Mouse (Mus musculus) thymus, postnatal 10 days (tissue): ENCODE measurements around the gene Tmprss7.

Source experiments
- DNase-seq, 2 experiments: peaks; one replicate each; pipeline ENCODE4 v3.0.0; 2021; ENCODE audit warnings: low spot score in 2 of 2

Tmprss7 gene

GRCm38 (mm10) chr16:45685295-45685694 is 8.2 kb downstream of the Tmprss7 start:
- DNase-seq, result no peak

GRCm38 (mm10) chr16:45684815-45685214 is 8.6 kb downstream of the Tmprss7 start:
- peak in 1 of 2 experiments; percentile 28 for DNase-seq

GRCm38 (mm10) chr16:45676462-45676861 is 17.0 kb downstream of the Tmprss7 start:
- DNase-seq, result peak in 1 of 2 experiments; percentile 7

DNA sequence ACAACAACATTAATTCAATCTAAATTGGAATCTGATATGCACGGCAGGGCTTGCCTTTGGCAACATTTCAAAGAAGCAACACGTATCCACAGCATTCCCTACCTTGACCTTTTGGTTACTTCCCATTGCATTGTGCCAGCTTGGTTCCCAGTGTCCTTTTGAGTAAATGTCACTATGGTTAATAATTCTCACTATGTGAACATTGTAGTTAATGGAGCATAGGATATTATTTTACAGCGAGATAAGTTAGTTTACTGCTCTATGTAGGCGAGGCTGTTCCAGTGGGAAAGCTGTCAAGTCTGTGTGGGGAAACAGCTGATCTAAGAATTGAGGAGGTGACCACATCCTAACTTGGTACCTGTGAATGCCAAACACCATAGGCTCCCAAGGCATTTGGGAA is 23.5 kb downstream of the Tmprss7 start:
- DNase-seq, result no peak

- no peak for DNase-seq
These were observed 25.3 kb downstream of the Tmprss7 start for GRCm38 (mm10) chr16:45668178-45668577.

DNA sequence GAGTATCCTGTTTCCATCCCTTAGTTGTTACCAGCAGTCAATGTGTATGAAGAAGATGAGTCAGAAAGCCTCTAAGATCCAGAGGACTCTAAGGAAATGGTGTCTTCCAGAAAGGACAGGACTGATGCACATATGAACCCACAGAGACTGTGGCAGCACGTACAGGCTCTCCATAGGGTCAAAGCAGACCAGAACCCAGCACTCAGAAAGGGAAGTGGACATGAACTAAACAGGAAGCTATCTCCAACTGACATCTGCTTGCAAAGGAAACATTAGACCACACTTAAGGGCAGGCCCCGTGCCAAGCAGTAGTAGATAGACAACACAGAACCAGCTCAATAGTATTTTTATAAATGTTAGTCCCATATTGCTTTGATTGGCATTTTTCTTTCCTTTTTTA is 27.3 kb downstream of the Tmprss7 start:
- no peak for DNase-seq

- no peak for DNase-seq
These were observed 31.1 kb downstream of the Tmprss7 start for GRCm38 (mm10) chr16:45662381-45662780.

DNA sequence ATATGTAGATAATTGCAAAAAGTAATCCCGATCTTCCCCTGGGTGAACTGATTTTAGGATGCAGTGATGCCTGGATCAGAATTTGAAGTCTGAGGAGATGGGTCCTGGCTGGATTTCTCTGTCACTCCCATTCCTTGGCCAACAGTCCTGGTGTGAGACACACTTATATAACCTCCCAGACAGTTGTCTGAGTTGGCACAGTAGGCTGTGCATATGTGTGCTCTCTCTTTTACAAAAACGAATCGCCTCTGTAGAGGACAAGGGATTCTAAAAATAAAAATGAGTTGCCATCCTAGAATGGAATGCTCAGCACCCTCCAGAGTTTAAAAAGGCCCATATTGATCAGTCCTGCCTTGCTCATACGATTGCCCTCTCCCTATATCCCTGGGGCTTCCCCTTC is 33.9 kb downstream of the Tmprss7 start:
- no peak for DNase-seq

DNA sequence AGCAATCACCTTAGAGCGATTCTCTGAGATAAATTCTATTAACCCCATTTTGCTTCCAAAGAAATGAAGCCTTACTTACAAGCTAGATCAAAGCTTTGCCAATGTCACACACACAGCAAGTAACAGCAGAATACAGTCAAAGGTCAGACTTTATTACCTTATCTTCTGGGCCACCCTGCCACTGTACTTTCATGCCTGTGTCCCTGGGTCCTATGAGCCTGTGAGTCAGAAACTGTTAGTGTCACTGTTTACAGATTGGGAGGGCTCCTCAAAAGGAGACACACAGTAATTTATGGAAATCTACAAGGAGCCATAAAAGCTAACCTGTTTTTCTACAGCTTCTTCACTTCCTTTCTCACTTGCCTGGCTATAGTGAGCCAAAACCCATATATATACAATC is 35.2 kb downstream of the Tmprss7 start:
- no peak for DNase-seq

DNA sequence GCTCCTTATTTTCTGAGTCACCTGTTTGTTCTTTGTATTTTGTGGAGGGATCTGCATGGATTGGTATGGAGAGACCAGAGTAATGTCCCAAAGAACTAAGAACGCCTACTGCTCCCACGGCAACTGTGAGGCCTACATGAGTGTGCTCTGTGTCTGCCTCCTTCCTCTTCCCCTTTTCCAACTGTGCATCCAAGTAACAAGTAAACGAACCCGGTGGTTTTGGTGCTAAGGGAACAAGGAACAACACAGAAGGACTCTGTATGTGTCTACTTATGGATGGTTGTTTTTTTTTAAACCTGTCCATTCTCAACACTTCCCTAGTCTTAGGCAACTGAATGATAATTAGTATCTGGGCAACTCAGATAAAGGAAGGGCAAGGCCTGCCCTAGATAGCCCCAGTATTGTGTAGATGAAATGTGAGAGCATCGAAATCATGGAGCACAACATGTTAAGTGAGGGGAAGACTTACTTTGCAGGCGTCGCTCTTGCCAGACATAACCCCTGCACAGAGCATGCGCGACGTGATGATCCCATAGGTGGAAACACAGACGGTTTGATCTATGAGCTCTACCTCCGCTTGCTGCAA is 35.8 kb downstream of the Tmprss7 start:
- no peak for DNase-seq

DNA sequence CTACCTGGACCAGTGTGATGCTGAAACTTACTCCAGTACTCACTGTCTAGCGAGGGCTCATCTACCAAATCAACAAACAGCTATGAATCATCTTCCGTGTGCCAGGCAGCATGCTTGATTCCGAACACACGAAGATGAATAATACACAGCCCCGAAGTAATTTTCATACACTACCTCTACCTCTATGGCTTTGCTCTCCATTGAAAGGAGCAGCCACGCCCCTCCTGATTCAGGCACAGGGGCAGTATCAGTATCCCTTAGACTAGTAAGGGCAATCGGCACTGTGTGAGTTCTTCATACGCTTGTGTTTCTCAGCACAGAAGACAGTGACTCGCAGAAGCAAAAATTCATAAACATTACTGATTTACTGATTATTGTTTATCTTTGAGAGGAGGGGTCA is 39.0 kb downstream of the Tmprss7 start:
- no peak for DNase-seq

DNA sequence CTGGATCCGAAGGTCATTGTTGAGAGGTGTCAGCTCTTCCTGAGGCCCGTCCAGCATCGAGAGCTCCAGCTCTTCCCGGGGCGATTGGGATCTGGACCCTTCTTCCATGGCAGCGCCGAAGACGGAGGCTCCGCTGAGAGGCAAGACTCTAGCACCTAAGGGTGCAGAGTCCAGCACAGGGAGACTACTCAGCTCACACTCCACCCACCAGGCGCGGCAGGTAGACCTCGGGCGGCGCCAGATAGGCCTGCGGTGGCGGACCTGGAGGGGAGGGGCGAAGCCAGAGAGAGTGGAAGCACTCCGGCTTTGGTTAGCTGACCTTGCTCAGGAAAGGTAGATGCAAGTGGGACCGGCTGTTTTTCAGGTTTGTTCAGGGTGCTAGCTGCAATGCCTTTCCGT is 39.5 kb downstream of the Tmprss7 start, which contains the start of gene BC016579:
BC016579 (minus strand) TSS at position 135 of the 399 bp plus-strand sequence.
- peak in 1 of 2 experiments; percentile 7 for DNase-seq

DNA sequence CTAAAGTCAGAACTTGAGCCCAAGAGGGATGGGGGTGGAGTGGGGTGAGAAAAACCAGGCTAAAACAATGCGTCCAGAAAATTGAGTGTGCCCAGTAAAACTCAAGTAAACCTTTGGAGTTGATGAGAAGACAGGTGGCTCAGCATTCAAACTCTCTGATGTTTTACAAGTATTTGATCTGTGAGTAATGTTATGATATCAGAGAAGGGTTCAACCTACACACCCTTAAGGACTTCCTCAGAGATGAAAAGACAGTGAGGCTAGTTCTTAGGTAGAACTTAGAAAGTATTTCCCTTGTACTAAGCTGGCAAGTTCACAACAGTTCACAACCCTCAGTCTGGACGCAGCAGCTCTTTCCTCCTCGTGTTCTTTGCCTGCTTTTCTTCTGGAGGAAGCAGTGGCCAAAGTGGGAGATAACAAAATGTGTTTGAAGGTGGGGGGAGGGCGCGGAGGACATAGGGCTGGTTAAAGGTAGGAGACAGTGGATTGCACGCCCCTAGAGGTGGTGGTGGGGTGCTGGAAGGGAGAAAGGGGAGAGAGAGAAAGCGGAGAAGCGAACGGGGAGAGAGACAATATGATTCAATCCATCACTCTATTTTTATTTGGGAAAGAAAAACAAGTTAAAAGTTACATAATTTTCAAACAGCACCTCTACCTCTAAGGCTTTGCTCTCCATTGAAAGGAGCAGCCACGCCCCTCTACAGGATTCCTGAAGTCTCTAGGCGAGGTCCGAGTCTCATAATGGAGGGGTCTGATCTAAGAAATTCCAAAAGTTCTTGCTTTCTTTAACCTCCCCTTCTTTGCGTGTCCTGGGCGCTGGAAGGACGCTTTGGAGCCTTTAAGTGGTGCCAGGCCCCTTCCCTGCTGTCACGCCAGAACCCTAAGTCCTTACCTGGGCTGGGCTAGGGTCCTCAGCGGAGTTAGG is 40.2 kb downstream of the Tmprss7 start:
- DNase-seq, result no peak

DNA sequence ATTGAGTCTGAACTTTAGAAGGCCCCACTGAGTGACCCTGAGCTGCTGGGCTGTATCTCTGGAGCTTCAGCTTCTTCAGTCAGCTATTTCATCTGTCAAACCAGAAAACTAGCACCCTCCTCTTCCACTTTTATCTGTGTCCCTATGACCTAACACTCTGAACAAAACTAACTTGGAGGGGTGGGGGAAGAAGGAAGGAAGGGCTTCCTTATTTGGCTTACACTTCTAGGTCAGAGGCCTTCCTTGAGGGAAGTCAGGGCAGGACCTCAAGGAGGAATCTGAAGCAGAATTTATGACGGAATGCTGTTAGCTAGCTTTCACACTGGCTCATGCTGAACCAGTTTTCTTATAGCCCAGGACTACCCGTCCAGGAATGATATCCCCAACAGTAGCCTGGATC is 42.0 kb downstream of the Tmprss7 start:
- no peak for DNase-seq

DNA sequence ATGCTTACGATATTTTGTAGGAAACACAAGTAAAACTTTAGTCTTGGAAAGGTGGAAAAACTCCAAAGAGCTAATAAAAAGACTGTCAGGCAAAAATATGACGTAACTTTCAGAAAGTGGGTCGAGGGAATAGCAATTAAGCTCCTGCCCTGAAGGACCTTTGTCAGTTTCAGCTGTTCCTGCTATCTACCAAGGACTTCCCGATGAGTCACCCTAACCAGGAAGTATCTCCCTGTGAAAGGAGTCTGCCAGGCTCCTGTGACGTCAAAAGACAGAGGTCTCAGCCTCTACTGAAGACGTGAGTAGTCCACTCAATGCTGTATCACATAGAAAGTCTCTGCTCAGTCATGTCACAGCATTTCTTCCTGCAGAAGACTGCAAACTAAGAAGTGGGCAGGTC is 49.1 kb downstream of the Tmprss7 start:
- DNase-seq, result no peak

DNA sequence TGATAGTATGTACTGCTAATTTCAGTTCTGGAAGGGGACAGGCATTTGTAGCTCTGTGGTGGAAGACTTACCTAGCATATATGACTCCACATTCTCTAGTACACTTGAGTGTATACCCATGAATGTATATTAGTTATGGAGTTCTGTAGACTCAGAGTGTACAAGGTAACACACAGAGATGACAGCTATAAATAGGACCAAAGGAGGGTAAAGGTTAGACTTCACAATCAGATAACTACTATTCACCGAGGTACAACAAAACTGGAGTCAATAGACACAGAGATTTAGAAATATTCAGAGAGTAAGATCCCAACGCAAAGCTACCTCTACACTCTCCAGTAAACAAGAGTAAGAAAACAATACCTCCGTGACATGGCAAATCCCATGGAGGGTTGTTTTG is 49.5 kb downstream of the Tmprss7 start:
- DNase-seq, result no peak

- no peak for DNase-seq
These were observed 52.2 kb downstream of the Tmprss7 start for GRCm38 (mm10) chr16:45641301-45641700.

DNA sequence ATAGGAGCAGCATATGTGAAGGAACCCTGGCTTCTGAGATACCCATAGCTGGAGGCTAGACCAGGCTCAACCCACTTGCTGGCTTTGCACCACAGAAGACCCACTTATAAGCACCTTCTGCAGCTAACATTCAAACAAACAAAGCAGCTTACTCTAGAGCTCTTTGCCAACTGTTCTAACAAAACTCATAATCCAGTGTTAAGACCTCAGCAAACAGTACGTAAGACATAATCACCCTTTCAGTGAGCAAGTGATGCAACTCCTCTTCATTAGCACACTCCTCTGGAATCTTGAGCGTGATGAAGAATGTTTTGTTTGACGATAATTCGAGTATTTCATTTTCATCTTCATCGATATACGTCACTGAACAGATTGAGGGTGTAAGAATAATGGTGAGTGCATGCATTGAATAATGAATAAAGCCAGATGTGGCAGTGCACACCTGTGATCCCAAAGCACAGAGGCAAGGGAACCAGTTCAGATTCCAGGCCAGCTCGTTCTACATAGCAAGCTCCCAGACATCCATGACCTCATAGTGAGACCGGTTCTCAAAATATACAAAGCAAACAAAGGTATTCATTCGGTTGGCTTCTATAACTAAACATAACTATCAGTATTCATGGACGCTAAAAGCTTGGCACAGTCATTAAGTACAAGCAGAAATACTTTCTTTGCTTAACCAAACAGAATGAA is 53.2 kb downstream of the Tmprss7 start:
- no peak for DNase-seq

GRCm38 (mm10) chr16:45635826-45636225 is 57.6 kb downstream of the Tmprss7 start:
- no peak for DNase-seq

GRCm38 (mm10) chr16:45632420-45632819 is 61.0 kb downstream of the Tmprss7 start:
- no peak for DNase-seq

- peak; percentile 25 to 65 for DNase-seq
These were observed 63.0 kb downstream of the Tmprss7 start for GRCm38 (mm10) chr16:45630347-45630960.

- no peak for DNase-seq
These were observed 63.9 kb downstream of the Tmprss7 start for GRCm38 (mm10) chr16:45629497-45630105.
